Mouse (Mus musculus): ENCODE data around the gene Hist1h2ad. TPM values are rescaled to one million over a fixed set of nuclear protein-coding genes. Genes with fewer than 3 reads are reported as not detected.
A peak's percentile ranks its signal among the peaks of the same experiment; 100 is the strongest.

The Hist1h2ad gene
- polyA plus RNA-seq, 1 experiment, result 7.2 TPM

DNA sequence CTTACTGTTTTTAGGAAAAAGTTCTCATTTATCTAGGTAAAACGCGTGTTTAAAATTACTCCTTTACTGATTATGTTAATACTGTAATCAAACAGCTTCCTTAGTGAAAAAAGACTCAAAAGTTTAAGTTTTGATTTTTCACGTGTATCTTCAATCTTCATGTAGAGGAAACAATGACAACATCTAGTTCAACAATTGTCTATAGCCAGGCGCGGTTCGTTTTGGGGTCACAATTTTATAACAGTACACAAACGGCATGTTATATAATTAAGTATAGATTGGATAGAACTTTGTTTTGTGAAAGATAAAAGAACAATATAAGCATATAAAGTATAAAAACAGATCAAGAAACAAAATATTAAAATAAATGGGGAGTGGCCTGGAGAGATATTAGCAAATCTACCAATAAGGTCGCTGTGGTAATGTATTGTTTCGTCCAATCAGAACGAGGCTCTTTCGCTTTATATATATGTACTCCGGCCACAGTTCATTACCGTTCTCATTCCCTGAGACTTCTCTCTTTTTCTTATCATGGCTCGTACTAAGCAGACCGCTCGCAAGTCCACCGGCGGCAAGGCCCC lies 1.2 kb downstream of the Hist1h2ad start, which contains the start of gene Hist1h3d:
Hist1h3d (plus strand) TSS at position 493 of the 581 bp plus-strand sequence.
- peak; percentile 96 for DNase-seq (ENCODE audit: low read depth)
- TF ChIP-seq CTCF (IDR thresholded peaks at IDR 0.05; ENCODE audit: borderline replicate concordance, extremely low read depth, insufficient read depth, insufficient read length) (no peak), POLR2A (IDR thresholded peaks at IDR 0.05; ENCODE audit: borderline replicate concordance, extremely low read depth, insufficient read depth, insufficient read length, poor library complexity, severe bottlenecking) (no peak)

DNA sequence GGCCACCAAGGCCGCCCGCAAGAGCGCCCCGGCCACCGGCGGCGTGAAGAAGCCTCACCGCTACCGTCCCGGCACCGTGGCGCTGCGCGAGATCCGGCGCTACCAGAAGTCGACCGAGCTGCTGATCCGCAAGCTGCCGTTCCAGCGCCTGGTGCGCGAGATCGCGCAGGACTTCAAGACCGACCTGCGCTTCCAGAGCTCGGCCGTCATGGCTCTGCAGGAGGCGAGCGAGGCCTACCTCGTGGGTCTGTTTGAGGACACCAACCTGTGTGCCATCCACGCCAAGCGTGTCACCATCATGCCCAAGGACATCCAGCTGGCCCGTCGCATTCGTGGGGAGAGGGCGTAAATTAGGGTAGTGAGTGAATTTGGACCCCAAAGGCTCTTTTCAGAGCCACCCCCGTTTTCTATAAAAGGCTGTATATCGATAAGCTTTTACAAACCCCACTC lies 1.7 kb downstream of the Hist1h2ad start:
- DNase-seq (ENCODE audit: low read depth), result peak; percentile 32

DNA sequence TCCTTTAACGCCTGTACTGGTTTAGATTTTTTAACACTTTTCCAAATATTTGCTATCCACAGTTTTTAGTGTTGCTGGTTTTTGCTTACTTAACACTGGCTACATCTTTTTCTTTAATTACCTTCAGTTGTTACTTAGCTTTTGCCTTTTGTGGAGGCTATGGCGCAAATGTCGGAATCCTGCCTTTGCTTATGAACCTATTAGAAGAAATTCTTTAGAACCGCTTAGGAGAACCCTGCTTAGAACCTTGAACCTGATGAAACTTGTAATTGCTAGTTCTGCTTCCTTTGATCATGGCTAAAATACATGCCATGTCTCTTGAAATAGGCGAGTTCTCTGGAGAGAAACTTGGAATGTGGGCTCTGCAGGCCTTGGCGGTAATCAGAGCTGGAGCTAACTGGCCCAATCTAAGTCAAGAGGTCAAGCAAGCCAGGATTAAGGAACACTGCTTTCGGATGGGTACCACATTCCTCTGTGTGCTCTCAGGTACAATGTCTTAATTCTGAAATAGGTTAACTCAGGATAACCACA lies 2.2 kb downstream of the Hist1h2ad start:
- TF ChIP-seq CTCF (IDR thresholded peaks at IDR 0.05; ENCODE audit: borderline replicate concordance, extremely low read depth, insufficient read depth, insufficient read length) (no peak), POLR2A (IDR thresholded peaks at IDR 0.05; ENCODE audit: borderline replicate concordance, extremely low read depth, insufficient read depth, insufficient read length, poor library complexity, severe bottlenecking) (no peak)
- DNase-seq (ENCODE audit: low read depth), result peak; percentile 39

DNA sequence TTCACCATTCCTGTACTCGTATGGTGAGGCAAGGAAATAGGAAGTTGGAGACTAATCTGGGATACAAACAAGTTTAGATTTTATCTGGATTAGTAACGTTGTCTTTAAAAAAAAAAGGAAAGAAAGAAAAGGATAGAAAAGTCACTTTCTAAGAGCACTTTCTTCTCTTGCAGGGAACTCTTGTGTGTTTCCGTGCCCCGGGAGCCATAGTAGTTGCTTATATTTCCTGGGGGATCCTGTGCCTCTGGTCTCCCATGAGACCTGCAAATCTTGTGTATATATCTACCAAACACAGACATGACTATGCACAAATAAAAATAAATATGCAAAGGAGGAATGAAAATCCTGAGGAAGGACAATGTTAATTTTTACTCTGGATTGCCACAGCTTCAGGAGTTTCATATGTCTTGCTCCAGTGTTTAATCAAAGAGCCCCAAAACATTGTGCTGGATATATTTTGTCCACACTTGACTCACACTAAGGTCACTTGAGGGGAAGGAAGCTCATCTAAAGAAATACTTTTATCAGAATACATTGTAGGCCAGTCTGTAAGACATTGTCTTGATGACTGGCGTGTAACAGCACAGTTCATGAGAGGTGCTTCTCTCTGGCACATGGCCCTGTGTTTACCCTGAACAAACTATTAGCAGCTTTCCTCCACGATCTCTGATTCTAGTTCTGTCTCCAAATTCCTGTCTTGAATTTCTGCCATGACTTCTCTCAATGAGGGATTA lies 2.9 kb downstream of the Hist1h2ad start:
- peak; percentile 19 for DNase-seq (ENCODE audit: low read depth)
- TF ChIP-seq CTCF (IDR thresholded peaks at IDR 0.05; ENCODE audit: borderline replicate concordance, extremely low read depth, insufficient read depth, insufficient read length) (no peak), POLR2A (IDR thresholded peaks at IDR 0.05; ENCODE audit: borderline replicate concordance, extremely low read depth, insufficient read depth, insufficient read length, poor library complexity, severe bottlenecking) (no peak)

DNA sequence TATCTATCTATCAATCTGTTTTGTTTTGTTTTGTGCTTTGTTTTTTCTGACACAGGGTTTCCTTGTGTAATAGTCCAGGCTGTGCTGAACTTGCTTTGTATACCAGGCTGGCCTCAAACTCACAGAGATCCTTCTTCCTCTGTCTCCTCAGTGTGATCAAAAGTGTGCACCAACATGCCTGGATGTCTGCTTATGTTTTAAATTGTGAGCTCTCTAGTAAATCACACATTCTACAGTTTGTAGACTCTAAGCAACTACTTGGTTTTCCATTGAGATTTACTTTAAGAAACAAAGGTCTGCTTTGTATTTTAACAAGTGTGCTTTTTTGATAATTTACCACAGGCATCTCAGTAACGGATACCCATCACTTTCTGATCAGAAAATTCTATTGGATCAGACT lies 3.7 kb downstream of the Hist1h2ad start:
- no peak for DNase-seq (ENCODE audit: low read depth)
- no peak for TF ChIP-seq CTCF (IDR thresholded peaks at IDR 0.05; ENCODE audit: borderline replicate concordance, extremely low read depth, insufficient read depth, insufficient read length)
- no peak for TF ChIP-seq POLR2A (IDR thresholded peaks at IDR 0.05; ENCODE audit: borderline replicate concordance, extremely low read depth, insufficient read depth, insufficient read length, poor library complexity, severe bottlenecking)

DNA sequence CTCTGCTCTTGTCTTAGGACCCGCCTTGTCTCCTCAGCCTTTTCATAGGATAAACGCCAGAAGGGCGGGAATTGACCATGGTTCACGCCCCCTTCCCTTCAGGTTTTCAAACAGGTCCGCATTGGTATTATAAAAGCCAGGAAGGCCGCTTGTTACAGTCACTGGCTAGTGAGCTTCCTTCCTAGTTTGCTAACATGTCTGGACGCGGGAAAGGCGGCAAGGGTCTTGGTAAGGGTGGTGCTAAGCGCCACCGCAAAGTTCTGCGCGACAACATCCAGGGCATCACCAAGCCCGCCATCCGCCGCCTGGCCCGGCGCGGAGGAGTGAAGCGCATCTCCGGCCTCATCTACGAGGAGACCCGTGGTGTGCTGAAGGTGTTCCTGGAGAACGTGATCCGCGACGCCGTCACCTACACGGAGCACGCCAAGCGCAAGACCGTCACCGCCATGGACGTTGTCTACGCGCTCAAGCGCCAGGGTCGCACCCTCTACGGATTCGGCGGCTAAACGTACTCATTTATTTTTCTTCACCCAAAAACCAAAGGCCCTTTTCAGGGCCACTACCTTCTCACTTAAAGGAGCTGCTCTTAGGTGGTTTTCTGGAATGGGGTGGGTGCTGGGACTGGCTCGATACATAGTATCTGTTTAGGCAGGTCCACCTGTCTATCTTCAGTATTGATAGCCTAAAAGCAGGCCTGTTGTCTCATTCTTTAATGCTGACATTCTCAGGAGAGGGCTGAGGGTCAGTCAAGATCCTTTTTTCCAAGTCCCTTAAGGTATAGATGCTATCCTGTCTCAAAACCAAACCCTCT lies 7.4 kb downstream of the Hist1h2ad start, which contains the start of gene Hist1h4d:
Hist1h4d (plus strand) TSS at position 191 of the 811 bp plus-strand sequence.
- DNase-seq (ENCODE audit: low read depth), result peak; percentile 99
- TF ChIP-seq POLR2A (IDR thresholded peaks at IDR 0.05; ENCODE audit: borderline replicate concordance, extremely low read depth, insufficient read depth, insufficient read length, poor library complexity, severe bottlenecking) (peak; percentile 86; the same call in 1 of the 2 replicates), CTCF (IDR thresholded peaks at IDR 0.05; ENCODE audit: borderline replicate concordance, extremely low read depth, insufficient read depth, insufficient read length) (no peak)

DNA sequence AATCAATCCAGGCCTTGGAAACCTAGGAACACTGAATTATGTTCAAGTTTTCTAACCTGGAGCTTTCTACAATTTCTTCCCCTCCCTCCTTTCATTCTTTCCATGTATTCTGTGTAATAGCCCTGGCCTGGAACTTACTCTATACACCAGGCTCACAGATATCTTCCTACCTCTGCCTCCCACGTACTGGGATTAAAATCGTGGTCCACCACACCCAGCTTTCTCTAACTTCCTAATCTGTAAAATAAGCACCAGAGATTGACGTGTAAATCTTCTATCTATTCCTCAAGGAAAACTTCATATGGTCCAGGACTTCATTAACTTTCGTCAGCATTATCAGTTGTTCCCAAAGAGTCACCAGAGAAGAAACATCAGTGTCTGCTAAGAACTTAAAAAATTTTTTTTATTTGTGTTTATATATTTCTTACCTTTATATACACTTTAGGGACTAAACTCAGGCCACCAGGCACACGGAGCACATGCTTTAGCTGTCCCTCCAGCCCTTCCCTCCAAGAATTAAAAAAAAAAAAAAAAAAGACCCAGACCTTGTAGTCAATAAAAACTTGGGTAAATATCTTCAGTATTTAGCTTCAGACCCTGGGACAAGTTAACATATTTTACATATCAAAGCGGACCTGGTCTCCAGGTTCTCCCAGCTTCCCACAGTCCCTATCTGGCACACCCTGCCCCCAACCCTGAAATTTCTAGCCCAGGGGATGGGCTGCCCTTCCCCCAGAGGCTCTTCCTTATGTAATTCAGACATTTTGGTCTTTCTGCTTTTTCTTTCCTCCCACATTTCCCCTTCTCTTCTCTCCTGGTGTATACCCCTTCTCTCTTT lies 8.3 kb downstream of the Hist1h2ad start:
- no peak for TF ChIP-seq POLR2A (IDR thresholded peaks at IDR 0.05; ENCODE audit: borderline replicate concordance, extremely low read depth, insufficient read depth, insufficient read length, poor library complexity, severe bottlenecking)
- TF ChIP-seq CTCF (IDR thresholded peaks at IDR 0.05; ENCODE audit: borderline replicate concordance, extremely low read depth, insufficient read depth, insufficient read length), result no peak
- DNase-seq (ENCODE audit: low read depth), result peak; percentile 26

DNA sequence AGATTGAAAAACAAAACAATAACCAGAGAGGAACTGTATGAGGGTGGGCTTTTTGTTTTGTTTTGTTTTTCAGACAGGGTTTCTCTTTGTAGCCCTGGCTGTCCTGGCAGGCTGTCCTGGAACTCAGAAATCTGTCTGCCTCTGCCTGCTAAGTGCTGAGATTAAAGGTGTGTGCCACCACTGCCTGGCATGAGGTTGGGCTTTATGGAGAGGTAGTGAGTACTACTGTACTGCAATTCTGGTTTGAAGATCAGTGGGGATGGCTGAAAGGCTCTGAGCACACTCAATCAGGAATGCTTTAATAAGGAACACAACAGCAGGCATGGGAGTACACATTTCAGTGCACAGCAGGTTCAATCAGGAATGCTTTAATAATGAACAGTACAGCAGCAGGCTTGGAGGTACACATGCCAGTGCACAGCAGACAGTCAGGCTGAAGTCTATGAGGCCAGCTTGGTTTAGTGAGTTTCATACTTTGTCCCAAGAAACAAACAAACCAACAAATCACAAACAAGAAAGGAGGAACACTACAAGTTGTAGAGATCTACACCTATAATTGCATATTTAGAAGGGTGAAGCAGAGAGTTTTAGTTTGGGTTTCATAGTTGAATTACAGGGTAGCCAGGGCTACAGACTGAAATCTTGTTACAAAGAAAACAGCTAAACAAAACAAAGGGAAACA lies 9.3 kb downstream of the Hist1h2ad start:
- peak; percentile 26 for DNase-seq (ENCODE audit: low read depth)
- TF ChIP-seq POLR2A (IDR thresholded peaks at IDR 0.05; ENCODE audit: borderline replicate concordance, extremely low read depth, insufficient read depth, insufficient read length, poor library complexity, severe bottlenecking), result no peak
- no peak for TF ChIP-seq CTCF (IDR thresholded peaks at IDR 0.05; ENCODE audit: borderline replicate concordance, extremely low read depth, insufficient read depth, insufficient read length)

DNA sequence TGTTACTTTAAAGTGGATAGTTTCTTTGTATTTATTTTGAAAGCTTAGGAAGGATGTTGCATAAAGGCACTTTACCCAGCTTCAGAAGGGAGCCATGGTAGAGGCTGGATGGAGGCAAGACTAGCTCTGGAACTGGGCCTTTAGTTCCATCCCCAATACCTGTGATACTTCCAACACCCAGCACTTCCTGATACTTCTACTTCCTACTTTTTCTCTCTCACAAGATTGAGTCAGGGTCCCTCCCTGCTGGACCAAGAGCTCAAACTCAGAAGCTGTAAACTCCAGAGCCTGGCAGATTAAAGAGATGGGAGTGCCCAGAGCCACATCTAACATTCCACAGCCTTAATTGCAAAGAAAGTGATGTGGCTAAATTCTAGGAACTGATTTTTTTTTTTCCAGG lies 10.2 kb downstream of the Hist1h2ad start:
- DNase-seq (ENCODE audit: low read depth), result peak; percentile 42
- TF ChIP-seq CTCF (IDR thresholded peaks at IDR 0.05; ENCODE audit: borderline replicate concordance, extremely low read depth, insufficient read depth, insufficient read length) (no peak), POLR2A (IDR thresholded peaks at IDR 0.05; ENCODE audit: borderline replicate concordance, extremely low read depth, insufficient read depth, insufficient read length, poor library complexity, severe bottlenecking) (no peak)

DNA sequence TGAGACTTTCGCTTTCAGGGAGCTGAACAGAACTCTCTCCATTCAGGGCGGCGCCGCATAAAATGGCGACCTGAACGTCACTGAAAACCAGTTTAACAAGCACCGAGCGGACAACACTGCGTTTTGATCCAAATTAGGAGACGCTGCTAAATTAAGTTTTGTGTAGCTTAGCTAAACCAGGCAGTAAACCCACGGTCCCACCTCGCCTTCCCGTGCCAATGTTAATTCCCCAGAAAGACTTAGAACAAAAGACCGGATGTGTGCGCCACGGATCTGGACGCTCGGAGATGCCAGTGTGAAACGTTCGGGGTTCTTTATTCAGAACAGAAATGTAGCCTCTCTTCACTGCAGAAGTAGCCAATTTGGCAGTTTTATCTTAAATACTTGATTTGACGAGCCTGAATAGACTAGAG lies 10.9 kb downstream of the Hist1h2ad start:
- DNase-seq (ENCODE audit: low read depth), result peak; percentile 88
- TF ChIP-seq POLR2A (IDR thresholded peaks at IDR 0.05; ENCODE audit: borderline replicate concordance, extremely low read depth, insufficient read depth, insufficient read length, poor library complexity, severe bottlenecking) (peak; percentile 22; the same call in 1 of the 2 replicates), CTCF (IDR thresholded peaks at IDR 0.05; ENCODE audit: borderline replicate concordance, extremely low read depth, insufficient read depth, insufficient read length) (no peak)
